Mouse (Mus musculus) ES-Bruce4 (cell line): Measurements from ENCODE around the gene Drd2.

Source experiments
- CTCF ChIP-seq: IDR thresholded peaks from one replicate; pipeline ENCODE4 v1.8.1; 2011; ENCODE audit warnings: low read depth, low read length
- POLR2A ChIP-seq: IDR thresholded peaks from one replicate; pipeline ENCODE4 v1.8.1; 2011; ENCODE audit warnings: low read length; ENCODE audit not compliant: insufficient read depth

DNA sequence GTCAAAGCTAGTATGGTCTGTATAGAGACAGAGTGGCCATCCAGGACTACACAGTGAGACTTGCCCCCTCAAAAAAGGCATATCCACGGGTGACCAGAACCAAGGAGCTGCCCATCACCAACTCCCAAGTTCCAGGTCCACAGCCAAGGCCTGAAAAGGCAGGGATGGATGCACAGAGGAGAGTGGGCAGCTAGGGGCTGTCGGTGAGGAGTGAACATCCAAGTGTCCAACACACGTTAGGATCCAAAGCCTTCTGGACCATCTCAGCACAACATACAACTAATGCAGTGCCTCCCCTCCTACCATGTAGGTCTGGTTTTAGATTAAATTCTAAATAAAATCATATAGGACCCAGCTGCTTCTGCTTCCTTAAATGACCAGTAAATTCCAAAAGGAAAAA lies 115.7 kb downstream of the Drd2 start:
- TF ChIP-seq CTCF (no peak), POLR2A (no peak)
